Mouse (Mus musculus) MEL (cell line): ENCODE results near the gene Gdf5. TPM values are rescaled to one million over a fixed set of nuclear protein-coding genes. Genes with fewer than 3 reads are reported as not detected.
A peak's percentile ranks its signal among the peaks of the same experiment; 100 is the strongest.

Experiments
- DNase-seq: peaks from one replicate; pipeline ENCODE4 v3.0.0; 2011; ENCODE audit warnings: low read depth, low spot score
- H3K27ac ChIP-seq: 2 replicates; pipeline ENCODE4 v1.5.1; 2012; ENCODE audit warnings: low read depth, mild to moderate bottlenecking, control low read depth, low read length, moderate library complexity; ENCODE audit not compliant: control insufficient read depth
- H3K27me3 ChIP-seq, 2 experiments: fragments of 150-350 bp in 1 of 2; sonication (generic) in 1 of 2; 2 replicates each; pipeline ENCODE4 v1.6.1; 2012; ENCODE audit warnings: low read length in 2 of 2, mild to moderate bottlenecking in 2 of 2, improper control_type of control experiment in 1 of 2, moderate library complexity in 1 of 2; ENCODE audit not compliant: insufficient read depth in 2 of 2, control insufficient read depth in 1 of 2
- H3K36me3 ChIP-seq, 2 experiments: 2 replicates each; pipeline ENCODE4 v1.6.1; 2012 to 2014; ENCODE audit warnings: low read length in 2 of 2, improper control_type of control experiment in 1 of 2, inconsistent platforms in 1 of 2, mild to moderate bottlenecking in 1 of 2; ENCODE audit not compliant: insufficient read depth in 2 of 2, control insufficient read depth in 1 of 2
- H3K4me1 ChIP-seq, 2 experiments: fragments of 150-350 bp in 1 of 2; sonication (generic) in 1 of 2; 2 replicates each; pipeline ENCODE4 v1.6.1; 2012; ENCODE audit warnings: low read length in 2 of 2, improper control_type of control experiment in 1 of 2, mild to moderate bottlenecking in 1 of 2; ENCODE audit not compliant: insufficient read depth in 2 of 2, control insufficient read depth in 1 of 2
- H3K4me3 ChIP-seq, 2 experiments: fragments of 150-350 bp in 1 of 2; sonication (generic) in 1 of 2; 2 replicates each; pipeline ENCODE4 v1.5.1; 2012; ENCODE audit warnings: low read depth in 2 of 2, low read length in 2 of 2, mild to moderate bottlenecking in 2 of 2, moderate library complexity in 2 of 2, control low read depth in 1 of 2, improper control_type of control experiment in 1 of 2; ENCODE audit not compliant: control insufficient read depth in 1 of 2, insufficient read depth in 1 of 2
- H3K79me2 ChIP-seq: 2 replicates; pipeline ENCODE4 v1.6.1; 2012; ENCODE audit warnings: mild to moderate bottlenecking, low read length, moderate library complexity; ENCODE audit not compliant: control insufficient read depth, poor library complexity, insufficient read depth
- H3K9ac ChIP-seq: 2 replicates; pipeline ENCODE4 v1.6.1; 2012; ENCODE audit warnings: low read depth, mild to moderate bottlenecking, control low read depth, low read length, moderate library complexity; ENCODE audit not compliant: control insufficient read depth, poor library complexity, severe bottlenecking
- H3K9me3 ChIP-seq: fragments of 150-350 bp; sonication (generic); replicated peaks from 2 replicates; pipeline ENCODE4 v1.6.1; 2012; ENCODE audit warnings: mild to moderate bottlenecking, low read length, improper control_type of control experiment, moderate library complexity; ENCODE audit not compliant: insufficient read depth
- BHLHE40 ChIP-seq: IDR thresholded peaks from 2 replicates; pipeline ENCODE4 v1.6.1; 2012; ENCODE audit warnings: low read depth, mild to moderate bottlenecking, inconsistent platforms, low read length, improper control_type of control experiment, borderline replicate concordance
- CHD1 ChIP-seq: IDR thresholded peaks from 2 replicates; pipeline ENCODE4 v1.6.1; 2012; ENCODE audit warnings: low read depth, mild to moderate bottlenecking, inconsistent platforms, low read length, improper control_type of control experiment
- CTCF ChIP-seq, 3 experiments: IDR thresholded peaks in 2 of 3; conservative IDR thresholded peaks in 1 of 3; 2 replicates each; pipeline ENCODE4 v1.5.1; 2011 to 2012; ENCODE audit warnings: low read length in 3 of 3, low read depth in 2 of 3, mild to moderate bottlenecking in 2 of 3, improper control_type of control experiment in 1 of 3, inconsistent platforms in 1 of 3, mixed read lengths in 1 of 3, moderate library complexity in 1 of 3; ENCODE audit not compliant: control insufficient read depth in 1 of 3, insufficient read depth in 1 of 3, poor library complexity in 1 of 3, severe bottlenecking in 1 of 3
- E2F4 ChIP-seq: IDR thresholded peaks from 2 replicates; pipeline ENCODE4 v1.6.1; 2011; ENCODE audit warnings: low read depth, low read length, improper control_type of control experiment, borderline replicate concordance
- ELF1 ChIP-seq: IDR thresholded peaks from 2 replicates; pipeline ENCODE4 v1.6.1; 2014; ENCODE audit warnings: low read depth, mild to moderate bottlenecking, inconsistent platforms, low read length, improper control_type of control experiment, moderate library complexity
- EP300 ChIP-seq, 2 experiments: IDR thresholded peaks; 2 replicates each; pipeline ENCODE4 v1.6.1; 2011; ENCODE audit warnings: improper control_type of control experiment in 2 of 2, low read length in 2 of 2, low read depth in 1 of 2, mild to moderate bottlenecking in 1 of 2
- GATA1 ChIP-seq: IDR thresholded peaks from 2 replicates; pipeline ENCODE4 v1.6.1; 2011; ENCODE audit warnings: low read depth, low read length, improper control_type of control experiment
- HCFC1 ChIP-seq: IDR thresholded peaks from 2 replicates; pipeline ENCODE4 v1.6.1; 2012; ENCODE audit warnings: low read depth, mild to moderate bottlenecking, inconsistent platforms, low read length, improper control_type of control experiment, moderate library complexity
- JUND ChIP-seq: IDR thresholded peaks from 2 replicates; pipeline ENCODE4 v1.6.1; 2011; ENCODE audit warnings: low read depth, mild to moderate bottlenecking, improper control_type of control experiment, low read length
- MAFK ChIP-seq: IDR thresholded peaks from 2 replicates; pipeline ENCODE4 v1.6.1; 2011; ENCODE audit warnings: low read depth, mild to moderate bottlenecking, low read length, improper control_type of control experiment, borderline replicate concordance
- MAX ChIP-seq: IDR thresholded peaks from 2 replicates; pipeline ENCODE4 v1.6.1; 2011; ENCODE audit warnings: low read length, improper control_type of control experiment
- MAZ ChIP-seq: IDR thresholded peaks from 2 replicates; pipeline ENCODE4 v1.6.1; 2012; ENCODE audit warnings: low read depth, mild to moderate bottlenecking, inconsistent platforms, low read length, improper control_type of control experiment
- MEF2A ChIP-seq: IDR thresholded peaks from 2 replicates; pipeline ENCODE4 v1.6.1; 2014; ENCODE audit warnings: low read depth, mild to moderate bottlenecking, inconsistent platforms, low read length, improper control_type of control experiment; ENCODE audit not compliant: poor library complexity, insufficient replicate concordance, severe bottlenecking; ENCODE audit errors: extremely low read depth
- MXI1 ChIP-seq: IDR thresholded peaks from 2 replicates; pipeline ENCODE4 v1.6.1; 2011; ENCODE audit warnings: mild to moderate bottlenecking, low read depth, low read length, improper control_type of control experiment
- MYC ChIP-seq: IDR thresholded peaks from 2 replicates; pipeline ENCODE4 v1.6.1; 2011; ENCODE audit warnings: low read depth, mild to moderate bottlenecking, low read length, improper control_type of control experiment, moderate library complexity
- NELFE ChIP-seq: IDR thresholded peaks from 2 replicates; pipeline ENCODE4 v1.6.1; 2011; ENCODE audit warnings: low read depth, low read length, improper control_type of control experiment
- POLR2AphosphoS2 ChIP-seq: IDR thresholded peaks from 2 replicates; pipeline ENCODE4 v1.6.1; 2011; ENCODE audit warnings: low read length, improper control_type of control experiment
- POLR2AphosphoS5 ChIP-seq: IDR thresholded peaks from 2 replicates; pipeline ENCODE4 v1.6.1; 2012; ENCODE audit warnings: low read depth, borderline replicate concordance, mild to moderate bottlenecking, inconsistent platforms, low read length, moderate library complexity, mixed read lengths
- RAD21 ChIP-seq: IDR thresholded peaks from 2 replicates; pipeline ENCODE4 v1.6.1; 2011; ENCODE audit warnings: mild to moderate bottlenecking, low read depth, low read length, improper control_type of control experiment
- SIN3A ChIP-seq: IDR thresholded peaks from 2 replicates; pipeline ENCODE4 v1.6.1; 2012; ENCODE audit warnings: low read length, improper control_type of control experiment, inconsistent platforms
- TBP ChIP-seq: IDR thresholded peaks from 2 replicates; pipeline ENCODE4 v1.8.0; 2011; ENCODE audit warnings: low read depth, low read length, improper control_type of control experiment
- TCF12 ChIP-seq: IDR thresholded peaks from 2 replicates; pipeline ENCODE4 v1.6.1; 2014; ENCODE audit warnings: low read depth, mild to moderate bottlenecking, inconsistent platforms, low read length, improper control_type of control experiment, moderate library complexity
- UBTF ChIP-seq: IDR thresholded peaks from 2 replicates; pipeline ENCODE4 v1.6.1; 2012; ENCODE audit warnings: low read depth, mild to moderate bottlenecking, inconsistent platforms, low read length, improper control_type of control experiment, moderate library complexity, borderline replicate concordance; ENCODE audit not compliant: insufficient read depth
- USF1 ChIP-seq: IDR thresholded peaks from 2 replicates; pipeline ENCODE4 v1.6.1; 2014; ENCODE audit warnings: low read depth, mild to moderate bottlenecking, inconsistent platforms, low read length, improper control_type of control experiment, moderate library complexity
- ZC3H11A ChIP-seq: IDR thresholded peaks from 2 replicates; pipeline ENCODE4 v1.6.1; 2012; ENCODE audit warnings: low read depth, mild to moderate bottlenecking, inconsistent platforms, low read length, improper control_type of control experiment
- ZKSCAN1 ChIP-seq: IDR thresholded peaks from 2 replicates; pipeline ENCODE4 v1.6.1; 2012; ENCODE audit warnings: low read depth, mild to moderate bottlenecking, inconsistent platforms, low read length, improper control_type of control experiment, moderate library complexity
- ZNF384 ChIP-seq: IDR thresholded peaks from 2 replicates; pipeline ENCODE4 v1.6.1; 2012; ENCODE audit warnings: low read depth, mild to moderate bottlenecking, inconsistent platforms, low read length, improper control_type of control experiment
- polyA plus RNA-seq, 2 experiments: library from polyadenylated mRNA; stranded (reverse) in 1 of 2; unstranded in 1 of 2; fragments of >175 nt in 1 of 2; fragments of >200 nt in 1 of 2; gene quantifications; 2 replicates each; pipeline versions ENCODE4 v1.2.1 to v1.2.4; 2012; ENCODE audit warnings: low replicate concordance in 2 of 2, low read depth in 1 of 2; ENCODE audit not compliant: insufficient read length in 2 of 2, insufficient read depth in 1 of 2, missing spikeins in 1 of 2
- total RNA-seq: library from RNA; depleted of rRNA; stranded (reverse); fragments of 300-350 nt; gene quantifications from 2 replicates; pipeline ENCODE4 v1.2.3, GENCODE M21; 2012

The Gdf5 gene
- total and polyA plus RNA-seq, 3 experiments = 0.06 TPM; not detected in 2

DNA sequence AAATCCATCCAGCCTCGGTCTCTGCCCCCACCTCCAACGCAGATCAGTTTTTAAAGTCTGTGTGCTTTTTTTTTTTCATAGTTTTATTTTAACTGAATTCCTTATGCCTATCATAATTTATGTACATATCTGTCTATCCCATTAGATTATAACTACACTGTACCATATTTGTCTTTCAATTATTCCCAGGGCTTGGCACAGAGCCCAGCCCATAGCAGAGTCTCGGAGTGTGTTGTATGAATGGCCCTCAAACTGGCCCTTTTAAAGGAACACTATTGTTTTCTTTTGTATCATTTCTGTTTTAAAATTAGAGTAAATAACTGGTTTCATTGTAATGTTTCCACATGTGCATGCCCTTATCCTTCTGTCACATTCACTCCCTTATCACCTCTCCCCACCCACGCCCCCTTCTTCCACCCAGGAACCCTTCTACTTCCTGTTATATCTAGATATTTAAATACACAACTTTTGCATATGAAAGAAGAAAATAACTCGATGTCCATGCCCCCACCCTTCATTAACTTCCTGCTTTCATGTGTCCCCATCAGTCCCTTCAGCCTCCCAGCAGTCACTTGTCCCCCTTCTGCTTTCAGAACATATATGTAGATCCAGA, 2.3 kb upstream of the Gdf5 start (continued):
- TF ChIP-seq MYC = peak; percentile 86
- peak; percentile 80 for TF ChIP-seq ELF1
- peak; percentile 66 to 87 for TF ChIP-seq EP300 (IDR thresholded peaks at IDR 0.05; ENCODE audit: low read depth in 1 of 2, low read length in 2 of 2)
- no peak for TF ChIP-seq POLR2AphosphoS5
- no peak for TF ChIP-seq UBTF

DNA sequence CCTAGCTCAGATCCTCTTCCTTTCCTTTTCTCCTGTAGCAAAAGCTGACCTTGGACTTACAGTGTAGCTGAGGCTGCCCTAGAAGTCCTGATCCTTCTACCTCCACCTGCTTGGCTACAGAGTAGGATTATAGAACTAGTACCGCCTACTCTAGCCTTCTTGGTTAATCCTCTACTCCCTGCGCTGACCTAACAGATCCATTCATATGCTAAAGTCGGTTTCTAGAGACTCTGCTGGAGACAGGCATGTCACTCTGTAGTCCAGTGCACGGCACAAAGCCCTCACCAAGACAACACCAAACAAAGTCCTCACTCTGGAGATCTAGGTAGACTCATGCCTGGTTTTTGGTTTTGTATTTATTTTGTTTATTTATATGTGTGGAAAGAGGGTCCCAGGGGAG, 1.3 kb upstream of the Gdf5 start:
- no peak for TF ChIP-seq NELFE
- TF ChIP-seq BHLHE40 = 0 out of 2 replicates have a peak, but pooled peaks have one; percentile 2
- TF ChIP-seq POLR2AphosphoS2 = no peak
- TF ChIP-seq JUND = no peak
- TF ChIP-seq ELF1 = 0 out of 2 replicates have a peak, but pooled peaks have one; percentile 3
- peak; percentile 7; the same call in 1 of the 2 replicates for TF ChIP-seq SIN3A
- 0 out of 2 replicates have a peak, but pooled peaks have one; percentile 7 for TF ChIP-seq MXI1
- no peak for TF ChIP-seq ZKSCAN1
- no peak for TF ChIP-seq GATA1
- 0 out of 2 replicates have a peak, but pooled peaks have one; percentile 9 for TF ChIP-seq E2F4
- DNase-seq = no peak
- H3K27me3 ChIP-seq = no peaks in the 10 kb centered on the region
- H3K36me3 ChIP-seq = peaks cover 0 to 19% of the 10 kb centered on the region in 2 experiments; a peak in 2 of 4 replicates
- H3K27ac ChIP-seq = peak overlapping the region; percentile 89
- peaks cover 9 to 19% of the 10 kb centered on the region in 2 experiments for H3K4me1 ChIP-seq
- peak overlapping the region; percentile 30 to 36 for H3K4me3 ChIP-seq
- no peaks in the 10 kb centered on the region; the same call in 1 of the 2 replicates for H3K79me2 ChIP-seq
- H3K9ac ChIP-seq = peak overlapping the region; percentile 60
- no peaks in the 10 kb centered on the region for H3K9me3 ChIP-seq

GRCm38 (mm10) chr2:155946069-155946468, 902 bp upstream of the Gdf5 start:
- H3K4me3 ChIP-seq = peak overlapping the region; percentile 21 to 30; a peak in 3 of 4 replicates
- no peak for TF ChIP-seq HCFC1
- 0 out of 2 replicates have a peak, but pooled peaks have one; percentile 28 for TF ChIP-seq ELF1
- TF ChIP-seq TBP = no peak
- TF ChIP-seq TCF12 = no peak
- 0 out of 2 replicates have a peak, but pooled peaks have one; percentile 62 for TF ChIP-seq E2F4
- TF ChIP-seq UBTF = no peak
- peak; percentile 99 for TF ChIP-seq RAD21
- TF ChIP-seq SIN3A = peak; percentile 73
- no peak for TF ChIP-seq MEF2A
- peak; percentile 92 to 98 (median 94) for TF ChIP-seq CTCF (IDR thresholded peaks at IDR 0.05 in 2 of 3, conservative IDR thresholded peaks at IDR 0.05 in 1 of 3; ENCODE audit: control insufficient read depth in 1 of 3, insufficient read depth in 1 of 3, low read depth in 2 of 3, low read length in 3 of 3, poor library complexity in 1 of 3, severe bottlenecking in 1 of 3)
- peak; percentile 85 for TF ChIP-seq ZC3H11A
- no peak for TF ChIP-seq MAFK
- no peak for TF ChIP-seq MYC
- TF ChIP-seq USF1 = no peak
- no peak for TF ChIP-seq NELFE
- TF ChIP-seq ZKSCAN1 = no peak
- TF ChIP-seq ZNF384 = 0 out of 2 replicates have a peak, but pooled peaks have one; percentile 39
- TF ChIP-seq MAX = no peak
- TF ChIP-seq MAZ = no peak
- no peak for TF ChIP-seq CHD1

More at GRCm38 (mm10) chr2:155946069-155946468, 902 bp upstream of the Gdf5 start:
- no peaks in the 10 kb centered on the region for H3K27me3 ChIP-seq
- H3K4me1 ChIP-seq = peaks cover 9 to 18% of the 10 kb centered on the region in 2 experiments
- DNase-seq = peak; percentile 88
- H3K9me3 ChIP-seq = no peaks in the 10 kb centered on the region
- no peaks in the 10 kb centered on the region; the same call in 1 of the 2 replicates for H3K79me2 ChIP-seq
- peaks cover 0 to 18% of the 10 kb centered on the region in 2 experiments; a peak in 2 of 4 replicates for H3K36me3 ChIP-seq
- peak overlapping the region; percentile 60 for H3K9ac ChIP-seq
- peak overlapping the region; percentile 89 for H3K27ac ChIP-seq
